Mouse (Mus musculus) MEL (cell line): Measurements from ENCODE around the gene Rpl6. TPM values are rescaled to one million over a fixed set of nuclear protein-coding genes. Genes with fewer than 3 reads are reported as not detected.
"Not testable (repeated sequence)": the region's sequence is repeated elsewhere in the genome, so short reads cannot be mapped to it uniquely, and the experiment has no call there.

ENCODE experiments used
- DNase-seq: peaks from one replicate; pipeline ENCODE4 v3.0.0; 2011; ENCODE audit warnings: low read depth, low spot score
- H3K27ac ChIP-seq: 2 replicates; pipeline ENCODE4 v1.5.1; 2012; ENCODE audit warnings: low read depth, mild to moderate bottlenecking, control low read depth, low read length, moderate library complexity; ENCODE audit not compliant: control insufficient read depth
- H3K27me3 ChIP-seq, 2 experiments: fragments of 150-350 bp in 1 of 2; sonication (generic) in 1 of 2; 2 replicates each; pipeline ENCODE4 v1.6.1; 2012; ENCODE audit warnings: low read length in 2 of 2, mild to moderate bottlenecking in 2 of 2, improper control_type of control experiment in 1 of 2, moderate library complexity in 1 of 2; ENCODE audit not compliant: insufficient read depth in 2 of 2, control insufficient read depth in 1 of 2
- H3K36me3 ChIP-seq, 2 experiments: 2 replicates each; pipeline ENCODE4 v1.6.1; 2012 to 2014; ENCODE audit warnings: low read length in 2 of 2, improper control_type of control experiment in 1 of 2, inconsistent platforms in 1 of 2, mild to moderate bottlenecking in 1 of 2; ENCODE audit not compliant: insufficient read depth in 2 of 2, control insufficient read depth in 1 of 2
- H3K4me1 ChIP-seq, 2 experiments: fragments of 150-350 bp in 1 of 2; sonication (generic) in 1 of 2; 2 replicates each; pipeline ENCODE4 v1.6.1; 2012; ENCODE audit warnings: low read length in 2 of 2, improper control_type of control experiment in 1 of 2, mild to moderate bottlenecking in 1 of 2; ENCODE audit not compliant: insufficient read depth in 2 of 2, control insufficient read depth in 1 of 2
- H3K4me3 ChIP-seq, 2 experiments: fragments of 150-350 bp in 1 of 2; sonication (generic) in 1 of 2; 2 replicates each; pipeline ENCODE4 v1.5.1; 2012; ENCODE audit warnings: low read depth in 2 of 2, low read length in 2 of 2, mild to moderate bottlenecking in 2 of 2, moderate library complexity in 2 of 2, control low read depth in 1 of 2, improper control_type of control experiment in 1 of 2; ENCODE audit not compliant: control insufficient read depth in 1 of 2, insufficient read depth in 1 of 2
- H3K79me2 ChIP-seq: 2 replicates; pipeline ENCODE4 v1.6.1; 2012; ENCODE audit warnings: mild to moderate bottlenecking, low read length, moderate library complexity; ENCODE audit not compliant: control insufficient read depth, poor library complexity, insufficient read depth
- H3K9ac ChIP-seq: 2 replicates; pipeline ENCODE4 v1.6.1; 2012; ENCODE audit warnings: low read depth, mild to moderate bottlenecking, control low read depth, low read length, moderate library complexity; ENCODE audit not compliant: control insufficient read depth, poor library complexity, severe bottlenecking
- H3K9me3 ChIP-seq: fragments of 150-350 bp; sonication (generic); replicated peaks from 2 replicates; pipeline ENCODE4 v1.6.1; 2012; ENCODE audit warnings: mild to moderate bottlenecking, low read length, improper control_type of control experiment, moderate library complexity; ENCODE audit not compliant: insufficient read depth
- CHD1 ChIP-seq: IDR thresholded peaks from 2 replicates; pipeline ENCODE4 v1.6.1; 2012; ENCODE audit warnings: low read depth, mild to moderate bottlenecking, inconsistent platforms, low read length, improper control_type of control experiment
- EP300 ChIP-seq, 2 experiments: IDR thresholded peaks; 2 replicates each; pipeline ENCODE4 v1.6.1; 2011; ENCODE audit warnings: improper control_type of control experiment in 2 of 2, low read length in 2 of 2, low read depth in 1 of 2, mild to moderate bottlenecking in 1 of 2
- ETS1 ChIP-seq: IDR thresholded peaks from 2 replicates; pipeline ENCODE4 v1.6.1; 2012; ENCODE audit warnings: low read depth, mild to moderate bottlenecking, inconsistent platforms, low read length, improper control_type of control experiment, moderate library complexity
- GABPA ChIP-seq: IDR thresholded peaks from 2 replicates; pipeline ENCODE4 v1.6.1; 2012; ENCODE audit warnings: low read depth, mild to moderate bottlenecking, inconsistent platforms, low read length, improper control_type of control experiment, moderate library complexity
- KAT2A ChIP-seq: conservative IDR thresholded peaks from 2 replicates; pipeline ENCODE4 v1.6.1; 2012; ENCODE audit warnings: low read depth, low read length, improper control_type of control experiment, inconsistent platforms
- MAFK ChIP-seq: IDR thresholded peaks from 2 replicates; pipeline ENCODE4 v1.6.1; 2011; ENCODE audit warnings: low read depth, mild to moderate bottlenecking, low read length, improper control_type of control experiment, borderline replicate concordance
- MEF2A ChIP-seq: IDR thresholded peaks from 2 replicates; pipeline ENCODE4 v1.6.1; 2014; ENCODE audit warnings: low read depth, mild to moderate bottlenecking, inconsistent platforms, low read length, improper control_type of control experiment; ENCODE audit not compliant: poor library complexity, insufficient replicate concordance, severe bottlenecking; ENCODE audit errors: extremely low read depth
- MXI1 ChIP-seq: IDR thresholded peaks from 2 replicates; pipeline ENCODE4 v1.6.1; 2011; ENCODE audit warnings: mild to moderate bottlenecking, low read depth, low read length, improper control_type of control experiment
- MYB ChIP-seq: IDR thresholded peaks from 2 replicates; pipeline ENCODE4 v1.6.1; 2011; ENCODE audit warnings: mild to moderate bottlenecking, low read depth, low read length, improper control_type of control experiment
- MYC ChIP-seq: IDR thresholded peaks from 2 replicates; pipeline ENCODE4 v1.6.1; 2011; ENCODE audit warnings: low read depth, mild to moderate bottlenecking, low read length, improper control_type of control experiment, moderate library complexity
- POLR2AphosphoS5 ChIP-seq: IDR thresholded peaks from 2 replicates; pipeline ENCODE4 v1.6.1; 2012; ENCODE audit warnings: low read depth, borderline replicate concordance, mild to moderate bottlenecking, inconsistent platforms, low read length, moderate library complexity, mixed read lengths
- RCOR1 ChIP-seq: IDR thresholded peaks from 2 replicates; pipeline ENCODE4 v1.6.1; 2012; ENCODE audit warnings: low read depth, mild to moderate bottlenecking, inconsistent platforms, low read length, improper control_type of control experiment
- TBP ChIP-seq: IDR thresholded peaks from 2 replicates; pipeline ENCODE4 v1.8.0; 2011; ENCODE audit warnings: low read depth, low read length, improper control_type of control experiment
- TCF12 ChIP-seq: IDR thresholded peaks from 2 replicates; pipeline ENCODE4 v1.6.1; 2014; ENCODE audit warnings: low read depth, mild to moderate bottlenecking, inconsistent platforms, low read length, improper control_type of control experiment, moderate library complexity
- UBTF ChIP-seq: IDR thresholded peaks from 2 replicates; pipeline ENCODE4 v1.6.1; 2012; ENCODE audit warnings: low read depth, mild to moderate bottlenecking, inconsistent platforms, low read length, improper control_type of control experiment, moderate library complexity, borderline replicate concordance; ENCODE audit not compliant: insufficient read depth
- ZC3H11A ChIP-seq: IDR thresholded peaks from 2 replicates; pipeline ENCODE4 v1.6.1; 2012; ENCODE audit warnings: low read depth, mild to moderate bottlenecking, inconsistent platforms, low read length, improper control_type of control experiment
- ZKSCAN1 ChIP-seq: IDR thresholded peaks from 2 replicates; pipeline ENCODE4 v1.6.1; 2012; ENCODE audit warnings: low read depth, mild to moderate bottlenecking, inconsistent platforms, low read length, improper control_type of control experiment, moderate library complexity
- polyA plus RNA-seq, 2 experiments: library from polyadenylated mRNA; stranded (reverse) in 1 of 2; unstranded in 1 of 2; fragments of >175 nt in 1 of 2; fragments of >200 nt in 1 of 2; gene quantifications; 2 replicates each; pipeline versions ENCODE4 v1.2.1 to v1.2.4; 2012; ENCODE audit warnings: low replicate concordance in 2 of 2, low read depth in 1 of 2; ENCODE audit not compliant: insufficient read length in 2 of 2, insufficient read depth in 1 of 2, missing spikeins in 1 of 2
- total RNA-seq: library from RNA; depleted of rRNA; stranded (reverse); fragments of 300-350 nt; gene quantifications from 2 replicates; pipeline ENCODE4 v1.2.3, GENCODE M21; 2012

The Rpl6 gene
- total and polyA plus RNA-seq, 3 experiments, result 850 to 2,901 (median 2,779) TPM

DNA sequence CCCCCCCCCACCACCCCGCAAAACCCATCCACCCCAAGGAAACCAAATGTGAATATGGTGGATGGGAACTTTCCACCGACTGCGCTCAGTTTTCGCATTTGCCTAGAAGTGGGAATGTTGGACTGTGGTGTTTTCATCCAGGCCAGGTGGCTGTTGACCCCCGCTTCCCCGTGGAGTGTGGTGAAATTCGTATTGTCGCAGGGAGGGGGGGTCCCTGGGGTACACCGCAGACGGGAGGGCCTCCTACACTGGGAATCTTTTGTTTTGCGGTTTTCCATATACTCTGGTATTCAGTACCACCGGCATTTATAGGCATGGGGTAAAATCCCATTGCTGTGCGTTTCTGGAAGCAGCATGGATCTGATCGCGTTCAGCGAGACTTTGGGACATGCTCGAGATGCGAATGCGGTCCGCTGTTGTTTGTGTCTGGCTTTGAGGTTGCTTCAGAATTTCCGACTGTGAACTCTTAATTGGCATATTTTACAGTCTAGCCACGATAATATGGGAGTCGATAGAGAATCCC, 17.1 kb downstream of the Rpl6 start:
- DNase-seq, result no peak
- H3K9ac ChIP-seq, result peak overlapping the region; percentile 21; the same call in 1 of the 2 replicates
- H3K4me3 ChIP-seq, result peak overlapping the region; percentile 13 to 23; a peak in 1 of 4 replicates
- TF ChIP-seq MXI1 (no peak), TCF12 (no peak), GABPA (no peak), KAT2A (no peak), CHD1 (no peak), MAFK (no peak), EP300 (IDR thresholded peaks at IDR 0.05; ENCODE audit: low read depth in 1 of 2, low read length in 2 of 2) (no peak), ZKSCAN1 (no peak)
- TF ChIP-seq, all 39 proteins: peak for 0
- H3K4me1 ChIP-seq, result peaks cover 11 to 13% of the 10 kb centered on the region in 2 experiments
- H3K27me3 ChIP-seq, result no peaks in the 10 kb centered on the region
- H3K27ac ChIP-seq, result no peak overlapping the region
- no peaks in the 10 kb centered on the region for H3K9me3 ChIP-seq
- H3K36me3 ChIP-seq, result peaks cover 0 to 22% of the 10 kb centered on the region in 2 experiments; a peak in 2 of 4 replicates
- H3K79me2 ChIP-seq, result peaks cover 25% of the 10 kb centered on the region

DNA sequence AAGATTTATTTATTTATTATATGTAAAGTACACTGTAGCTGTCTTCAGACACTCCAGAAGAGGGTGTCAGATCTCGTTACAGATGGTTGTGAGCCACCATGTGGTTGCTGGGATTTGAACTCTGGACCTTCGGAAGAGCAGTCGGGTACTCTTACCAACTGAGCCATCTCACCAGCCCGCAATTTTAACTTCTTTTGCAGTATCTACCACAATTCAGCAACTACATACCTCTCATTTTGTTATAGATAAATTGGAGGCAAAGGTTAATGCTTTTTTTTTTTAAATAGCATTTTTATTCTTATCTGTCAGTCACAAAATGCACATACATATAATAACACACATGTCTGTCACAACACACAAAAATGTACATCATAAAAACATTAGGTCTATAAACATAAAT, 19.7 kb downstream of the Rpl6 start:
- DNase-seq, H3K4me3 ChIP-seq, H3K27ac ChIP-seq, H3K9me3 ChIP-seq, H3K27me3 ChIP-seq, H3K9ac ChIP-seq: not testable (repeated sequence)
- Histone ChIP-seq H3K79me2 (peaks cover 41% of the 10 kb centered on the region), H3K4me1 (peaks cover 14 to 27% of the 10 kb centered on the region in 2 experiments), H3K36me3 (peaks cover 0 to 34% of the 10 kb centered on the region in 2 experiments; a peak in 2 of 4 replicates)
- peak; percentile 90 for TF ChIP-seq TBP

GRCm38 (mm10) chr5:121224856-121225255, 20.6 kb downstream of the Rpl6 start:
- Histone ChIP-seq H3K27ac (no peak overlapping the region; the same call in 1 of the 2 replicates), H3K9me3 (no peaks in the 10 kb centered on the region), H3K4me1 (peaks cover 12 to 27% of the 10 kb centered on the region in 2 experiments), H3K4me3 (no peak overlapping the region), H3K27me3 (no peaks in the 10 kb centered on the region), H3K36me3 (peaks cover 0 to 34% of the 10 kb centered on the region in 2 experiments; a peak in 2 of 4 replicates), H3K79me2 (peaks cover 47% of the 10 kb centered on the region), H3K9ac (no peak overlapping the region)
- peak; percentile 67 for DNase-seq
- TF ChIP-seq RCOR1 (no peak), ETS1 (no peak), MEF2A (no peak), UBTF (no peak), POLR2AphosphoS5 (no peak), ZC3H11A (no peak), EP300 (IDR thresholded peaks at IDR 0.05; ENCODE audit: low read depth in 1 of 2, low read length in 2 of 2) (no peak), MYC (no peak), GABPA (no peak), ZKSCAN1 (no peak), TCF12 (no peak), MYB (no peak)
